Mouse (Mus musculus): Measurements from ENCODE around the gene Col15a1. TPM values are rescaled to one million over a fixed set of nuclear protein-coding genes. Genes with fewer than 3 reads are reported as not detected.
A peak's percentile ranks its signal among the peaks of the same experiment; 100 is the strongest.

Gene Col15a1
- polyA plus RNA-seq, 1 experiment from 2014 or later = 11.9 TPM

DNA sequence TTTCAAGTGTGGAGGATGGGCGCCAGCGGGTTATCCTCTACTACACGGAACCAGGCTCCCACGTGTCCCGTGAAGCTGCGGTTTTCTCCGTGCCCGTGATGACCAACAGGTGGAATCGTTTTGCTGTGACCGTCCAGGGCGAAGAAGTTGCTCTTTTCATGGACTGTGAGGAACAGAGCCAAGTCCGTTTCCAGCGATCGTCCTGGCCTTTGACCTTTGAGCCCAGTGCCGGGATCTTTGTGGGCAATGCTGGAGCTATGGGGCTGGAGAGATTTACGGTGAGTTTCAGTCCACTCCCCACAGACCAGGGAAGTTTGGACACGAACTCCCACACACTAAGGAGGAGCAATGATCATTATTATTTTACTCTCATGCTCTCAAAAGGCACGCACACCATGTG lies 37.7 kb downstream of the Col15a1 start:
- no peak overlapping the region for H3K27ac ChIP-seq
- H3K4me1 ChIP-seq (replicated peaks) = no peaks in the 10 kb centered on the region
- ATAC-seq (ENCODE audit: insufficient number of reproducible peaks, insufficient read depth, low FRiP score, low TSS enrichment, low read depth) = no peak
- H3K36me3 ChIP-seq = no peaks in the 10 kb centered on the region
- no peaks in the 10 kb centered on the region for H3K27me3 ChIP-seq
- no peak overlapping the region for H3K4me3 ChIP-seq (replicated peaks)
- H3K9ac ChIP-seq (replicated peaks) = no peak overlapping the region
- 89% methylated on average over 18 of the region's 18 CpGs for WGBS
- H3K4me2 ChIP-seq = no peak overlapping the region
- no peaks in the 10 kb centered on the region for H3K9me3 ChIP-seq

DNA sequence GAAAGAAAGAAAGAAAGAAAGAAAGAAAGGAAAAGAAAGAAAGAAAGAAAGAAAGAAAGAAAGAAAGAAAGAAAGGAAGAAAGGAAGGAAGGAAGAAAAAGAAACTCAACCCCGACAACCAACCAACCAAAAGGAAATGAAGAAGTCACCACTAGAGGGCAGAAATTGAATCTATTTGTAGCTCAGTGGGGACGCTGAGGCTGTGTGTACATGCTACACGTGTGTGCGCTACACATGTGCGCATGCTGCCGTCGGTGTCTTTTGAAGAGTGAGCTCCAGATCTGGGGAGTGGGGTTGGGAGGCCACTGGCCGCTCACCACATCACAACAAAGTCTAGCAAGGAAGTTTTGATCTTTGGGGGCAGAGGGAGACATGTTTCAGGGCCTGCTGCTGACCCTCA lies 38.9 kb downstream of the Col15a1 start:
- Histone ChIP-seq H3K4me3 (replicated peaks) (no peak overlapping the region), H3K4me2 (no peak overlapping the region), H3K27ac (no peak overlapping the region), H3K4me1 (replicated peaks) (no peaks in the 10 kb centered on the region; the same call in 1 of the 2 replicates), H3K9ac (replicated peaks) (no peak overlapping the region), H3K27me3 (no peaks in the 10 kb centered on the region), H3K9me3 (no peaks in the 10 kb centered on the region), H3K36me3 (no peaks in the 10 kb centered on the region)
- 63% methylated on average over 8 of the region's 8 CpGs for WGBS
- no peak; the same call in 1 of the 2 replicates for ATAC-seq (ENCODE audit: insufficient number of reproducible peaks, insufficient read depth, low FRiP score, low TSS enrichment, low read depth)

DNA sequence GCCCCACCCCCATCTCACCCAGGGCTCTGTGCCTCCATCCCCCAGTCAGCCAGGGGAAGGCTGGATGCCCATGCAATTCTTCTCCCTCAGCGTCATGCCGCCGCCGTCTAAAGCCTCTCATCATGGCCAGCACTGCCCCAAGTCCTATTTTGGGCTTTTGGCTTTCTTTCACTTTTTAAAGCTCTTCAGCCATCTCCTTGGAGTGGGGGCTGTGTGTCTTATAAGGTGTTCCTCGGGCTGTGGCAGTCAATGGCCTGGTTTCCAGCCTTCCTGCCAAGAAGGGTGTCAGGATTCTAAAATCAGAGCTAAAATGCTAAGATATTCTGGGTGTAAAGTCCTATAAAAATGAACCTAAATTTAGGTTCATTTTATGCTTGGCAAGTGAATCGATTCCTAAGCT lies 39.6 kb downstream of the Col15a1 start:
- Histone ChIP-seq H3K27me3 (no peaks in the 10 kb centered on the region), H3K4me3 (replicated peaks) (no peak overlapping the region), H3K9ac (replicated peaks) (no peak overlapping the region), H3K27ac (no peak overlapping the region), H3K9me3 (peaks cover under 1% of the 10 kb centered on the region; the same call in 1 of the 2 replicates), H3K4me2 (no peak overlapping the region), H3K36me3 (no peaks in the 10 kb centered on the region), H3K4me1 (replicated peaks) (no peaks in the 10 kb centered on the region; the same call in 1 of the 2 replicates)
- no peak for ATAC-seq (ENCODE audit: insufficient number of reproducible peaks, insufficient read depth, low FRiP score, low TSS enrichment, low read depth)
- WGBS = 80% methylated on average over 6 of the region's 6 CpGs

DNA sequence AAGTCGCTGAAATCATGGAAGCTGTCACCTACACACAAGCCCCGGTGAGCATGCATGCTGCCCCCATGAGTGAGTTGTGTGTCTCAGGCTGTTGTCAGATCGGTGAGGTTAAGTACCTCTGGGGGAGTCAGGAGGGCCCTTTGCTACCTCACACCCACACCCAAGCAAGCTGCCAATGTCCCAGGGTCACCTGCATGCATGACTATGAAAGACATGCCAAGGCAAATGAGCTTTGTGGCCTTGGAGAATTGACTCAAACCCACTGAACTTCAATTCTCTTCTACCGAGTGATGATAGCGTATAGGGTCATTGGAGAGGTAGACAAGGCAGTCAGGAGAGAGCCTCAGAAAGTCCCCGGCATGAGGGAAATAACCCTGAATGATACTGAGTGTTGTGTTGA lies 41.2 kb downstream of the Col15a1 start:
- ATAC-seq (ENCODE audit: insufficient number of reproducible peaks, insufficient read depth, low FRiP score, low TSS enrichment, low read depth) = no peak
- Histone ChIP-seq H3K27me3 (no peaks in the 10 kb centered on the region), H3K27ac (no peak overlapping the region), H3K4me3 (replicated peaks) (no peak overlapping the region), H3K36me3 (no peaks in the 10 kb centered on the region), H3K4me2 (no peak overlapping the region), H3K4me1 (replicated peaks) (no peaks in the 10 kb centered on the region; the same call in 1 of the 2 replicates), H3K9me3 (peaks cover 7% of the 10 kb centered on the region; the same call in 1 of the 2 replicates), H3K9ac (replicated peaks) (no peak overlapping the region)
- 87% methylated on average over 6 of the region's 6 CpGs for WGBS

DNA sequence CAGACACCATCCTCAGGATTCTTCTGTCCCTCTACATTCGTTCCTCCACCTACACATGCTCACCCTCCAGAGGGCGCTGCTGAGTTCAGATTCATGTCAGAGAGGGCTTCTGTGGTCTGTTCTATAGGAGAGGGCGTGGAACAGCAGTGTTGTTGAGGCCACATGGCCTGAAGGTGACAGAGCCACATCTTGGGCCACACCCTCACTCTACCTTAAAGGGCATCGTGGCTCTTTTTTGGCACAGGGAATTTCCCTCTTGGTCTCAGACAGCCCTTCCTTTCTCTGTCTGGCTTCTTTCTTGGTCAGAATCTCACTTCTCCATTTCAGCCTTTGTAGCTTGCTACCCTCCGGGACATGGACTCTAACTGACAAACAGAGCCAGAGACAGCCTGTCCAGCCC lies 43.1 kb downstream of the Col15a1 start:
- Histone ChIP-seq H3K4me2 (no peak overlapping the region), H3K27ac (no peak overlapping the region), H3K9ac (replicated peaks) (no peak overlapping the region), H3K4me1 (replicated peaks) (no peaks in the 10 kb centered on the region; the same call in 1 of the 2 replicates), H3K27me3 (no peaks in the 10 kb centered on the region), H3K36me3 (no peaks in the 10 kb centered on the region), H3K9me3 (peaks cover 7% of the 10 kb centered on the region; the same call in 1 of the 2 replicates), H3K4me3 (replicated peaks) (no peak overlapping the region)
- 40% methylated on average over 5 of the region's 5 CpGs for WGBS
- no peak for ATAC-seq (ENCODE audit: insufficient number of reproducible peaks, insufficient read depth, low FRiP score, low TSS enrichment, low read depth)

DNA sequence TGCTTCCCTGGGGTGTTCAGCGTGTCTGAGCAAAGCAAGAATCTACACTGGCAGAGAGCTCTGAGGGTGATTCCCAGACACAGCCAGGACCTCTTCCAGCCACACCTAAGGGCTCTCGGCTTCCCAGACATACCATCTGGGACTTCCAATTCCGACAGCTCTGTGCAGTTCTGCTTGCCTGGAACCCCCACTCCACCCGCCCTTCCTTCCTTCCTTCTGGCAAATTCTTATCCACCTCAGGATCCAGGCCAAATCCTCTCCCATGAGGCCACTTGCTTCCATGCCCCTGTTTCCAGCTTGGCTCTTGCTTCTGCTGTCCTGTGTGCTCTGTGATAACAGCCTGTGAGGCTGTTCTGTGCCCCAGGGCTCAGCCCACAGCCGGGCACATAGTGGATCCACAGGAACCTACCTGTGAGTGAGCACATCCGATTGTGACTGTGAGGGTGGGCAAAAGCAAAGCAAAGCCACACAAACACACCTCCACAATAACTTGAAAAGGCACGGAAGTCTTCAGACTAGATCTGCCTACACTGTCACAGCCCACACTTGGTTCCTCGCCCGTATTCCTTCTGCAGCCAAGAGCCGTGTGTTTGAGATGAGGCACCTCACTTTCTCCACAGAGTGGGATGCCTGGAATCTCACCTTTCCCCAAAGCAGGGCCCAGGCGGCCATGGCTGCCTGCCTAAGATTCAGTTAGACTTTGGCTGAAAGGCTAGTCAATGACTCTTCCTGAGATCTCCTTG lies 43.9 kb downstream of the Col15a1 start:
- ATAC-seq (ENCODE audit: insufficient number of reproducible peaks, insufficient read depth, low FRiP score, low TSS enrichment, low read depth) = no peak
- H3K4me3 ChIP-seq (replicated peaks) = no peak overlapping the region
- WGBS = 85% methylated on average over 11 of the region's 11 CpGs
- no peaks in the 10 kb centered on the region for H3K27me3 ChIP-seq
- no peak overlapping the region for H3K9ac ChIP-seq (replicated peaks)
- H3K9me3 ChIP-seq = peaks cover 7% of the 10 kb centered on the region; the same call in 1 of the 2 replicates
- no peaks in the 10 kb centered on the region for H3K36me3 ChIP-seq
- no peak overlapping the region for H3K4me2 ChIP-seq
- no peaks in the 10 kb centered on the region; the same call in 1 of the 2 replicates for H3K4me1 ChIP-seq (replicated peaks)
- no peak overlapping the region for H3K27ac ChIP-seq

DNA sequence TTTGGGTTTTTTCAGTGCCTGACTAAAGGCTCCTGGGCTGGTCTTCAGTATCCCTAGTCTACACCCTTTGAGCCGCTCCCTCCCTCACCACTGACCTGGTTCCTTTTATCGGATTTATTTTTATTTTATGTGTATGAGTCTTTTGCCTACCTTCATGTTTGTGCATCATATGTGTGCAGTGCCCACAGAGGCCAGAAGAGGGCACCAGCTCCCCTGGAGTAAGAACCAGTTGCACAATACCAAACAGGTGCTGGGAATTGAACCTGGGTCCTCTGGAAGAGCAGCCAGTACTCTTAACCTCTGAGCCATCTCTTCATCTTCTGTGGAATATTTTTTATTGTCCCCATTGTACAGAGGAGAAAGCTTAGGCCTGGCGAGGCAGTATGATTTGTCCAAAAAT lies 44.7 kb downstream of the Col15a1 start:
- ATAC-seq (ENCODE audit: insufficient number of reproducible peaks, insufficient read depth, low FRiP score, low TSS enrichment, low read depth) = no peak
- no peaks in the 10 kb centered on the region for H3K27me3 ChIP-seq
- WGBS = 95% methylated on average over 3 of the region's 3 CpGs
- no peak overlapping the region for H3K9ac ChIP-seq (replicated peaks)
- no peak overlapping the region for H3K27ac ChIP-seq
- H3K4me2 ChIP-seq = no peak overlapping the region
- H3K36me3 ChIP-seq = no peaks in the 10 kb centered on the region
- H3K9me3 ChIP-seq = peaks cover 7% of the 10 kb centered on the region; the same call in 1 of the 2 replicates
- no peaks in the 10 kb centered on the region; the same call in 1 of the 2 replicates for H3K4me1 ChIP-seq (replicated peaks)
- H3K4me3 ChIP-seq (replicated peaks) = no peak overlapping the region

DNA sequence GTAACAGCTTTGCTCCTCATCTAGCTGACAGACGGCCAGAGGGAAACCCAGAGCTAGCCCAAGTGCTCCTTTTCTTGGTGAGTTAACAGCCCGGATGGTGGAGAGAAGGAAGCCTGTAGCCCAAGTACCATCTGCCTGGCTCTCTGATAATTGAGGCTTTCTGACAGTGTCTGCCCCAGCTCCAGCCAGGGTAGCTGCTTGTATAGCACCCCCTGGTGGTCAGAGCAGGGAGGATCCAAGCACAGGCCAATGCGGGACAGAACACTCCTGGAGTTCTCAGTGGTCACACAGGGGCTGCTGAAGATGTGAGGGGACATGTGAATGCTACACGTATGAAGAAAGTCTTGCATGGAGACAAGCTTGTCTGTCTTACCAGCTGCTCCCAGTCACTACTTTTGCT lies 47.7 kb downstream of the Col15a1 start:
- Histone ChIP-seq H3K4me2 (no peak overlapping the region), H3K4me1 (replicated peaks) (no peaks in the 10 kb centered on the region; the same call in 1 of the 2 replicates), H3K36me3 (no peaks in the 10 kb centered on the region), H3K9me3 (peaks cover 7% of the 10 kb centered on the region; the same call in 1 of the 2 replicates), H3K9ac (replicated peaks) (no peak overlapping the region), H3K4me3 (replicated peaks) (no peak overlapping the region), H3K27ac (no peak overlapping the region), H3K27me3 (peaks cover 3% of the 10 kb centered on the region; the same call in 1 of the 2 replicates)
- 0 out of 2 replicates have a peak, but pooled peaks have one; percentile 58 for ATAC-seq (ENCODE audit: insufficient number of reproducible peaks, insufficient read depth, low FRiP score, low TSS enrichment, low read depth)
- whole genome bisulfite sequencing = 48% methylated on average over 4 of the region's 4 CpGs

DNA sequence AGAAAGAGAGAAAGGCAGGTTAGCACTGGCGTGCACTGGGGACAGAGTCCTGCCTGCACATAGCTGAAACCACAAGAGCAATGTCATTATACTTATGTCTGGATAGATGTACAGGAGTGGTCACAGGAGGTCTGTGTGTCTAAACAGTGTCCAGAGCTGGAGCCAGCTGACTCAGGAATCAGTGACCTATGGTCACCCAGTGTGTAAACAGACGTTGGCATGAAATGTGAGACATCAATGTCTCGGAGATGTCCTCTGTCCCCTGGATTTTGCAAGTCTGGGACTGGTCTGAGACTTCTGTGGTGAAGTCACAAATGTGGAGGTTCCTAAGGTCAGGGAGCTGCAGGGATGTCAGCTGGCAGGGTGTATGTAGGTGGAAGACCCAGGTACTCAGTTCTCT lies 50.2 kb downstream of the Col15a1 start:
- H3K27me3 ChIP-seq = peaks cover 3% of the 10 kb centered on the region; the same call in 1 of the 2 replicates
- ATAC-seq (ENCODE audit: insufficient number of reproducible peaks, insufficient read depth, low FRiP score, low TSS enrichment, low read depth) = no peak
- H3K4me1 ChIP-seq (replicated peaks) = no peaks in the 10 kb centered on the region
- no peaks in the 10 kb centered on the region for H3K9me3 ChIP-seq
- H3K4me2 ChIP-seq = no peak overlapping the region
- H3K27ac ChIP-seq = no peak overlapping the region
- H3K4me3 ChIP-seq (replicated peaks) = no peak overlapping the region
- H3K9ac ChIP-seq (replicated peaks) = no peak overlapping the region
- 65% methylated on average over 3 of the region's 3 CpGs for WGBS
- no peaks in the 10 kb centered on the region for H3K36me3 ChIP-seq

DNA sequence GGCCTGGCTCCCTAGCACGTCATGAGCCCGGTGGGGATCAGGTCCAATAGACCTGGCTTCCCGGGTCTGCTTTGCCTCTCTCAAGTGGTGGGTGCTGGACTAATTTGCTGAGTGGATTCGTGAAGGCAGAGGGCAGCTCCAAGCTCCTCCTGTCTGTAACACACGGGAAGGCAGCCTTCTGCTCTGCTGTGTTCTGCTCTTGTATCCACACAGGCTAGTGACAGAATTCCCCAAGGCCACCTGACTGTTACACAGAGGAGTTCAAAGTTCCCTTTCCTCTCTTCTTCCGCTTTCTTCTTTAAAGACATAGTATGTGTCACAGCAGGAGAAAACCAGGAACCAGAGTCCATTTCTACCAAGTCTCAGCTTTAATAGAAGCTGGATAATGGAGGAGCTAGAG lies 53.1 kb downstream of the Col15a1 start:
- H3K4me2 ChIP-seq = no peak overlapping the region
- H3K27ac ChIP-seq = no peak overlapping the region
- no peaks in the 10 kb centered on the region for H3K9me3 ChIP-seq
- H3K9ac ChIP-seq (replicated peaks) = no peak overlapping the region
- no peaks in the 10 kb centered on the region for H3K4me1 ChIP-seq (replicated peaks)
- no peak for ATAC-seq (ENCODE audit: insufficient number of reproducible peaks, insufficient read depth, low FRiP score, low TSS enrichment, low read depth)
- no peak overlapping the region for H3K4me3 ChIP-seq (replicated peaks)
- H3K36me3 ChIP-seq = no peaks in the 10 kb centered on the region
- WGBS = 75% methylated on average over 6 of the region's 6 CpGs
- peaks cover 3% of the 10 kb centered on the region; the same call in 1 of the 2 replicates for H3K27me3 ChIP-seq

DNA sequence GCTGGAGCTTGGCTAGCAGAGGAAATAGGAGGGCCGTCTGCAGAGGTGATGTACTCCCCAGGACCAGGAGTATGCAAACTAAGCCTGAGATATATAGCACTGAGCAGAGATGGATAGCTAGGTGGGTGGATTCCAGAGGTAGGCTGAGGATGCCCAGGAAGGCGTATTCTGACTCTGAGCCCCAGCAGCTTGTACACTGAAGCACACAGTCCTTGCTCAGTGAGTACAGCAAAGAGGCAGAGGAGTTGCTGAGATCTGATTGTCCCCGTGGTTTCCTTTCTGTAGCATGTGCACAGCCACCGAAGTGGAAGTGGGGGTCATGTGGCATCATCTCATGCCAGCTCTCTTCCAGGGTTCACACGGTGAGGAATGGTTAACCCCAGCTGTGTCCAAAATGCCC lies 54.0 kb downstream of the Col15a1 start:
- Histone ChIP-seq H3K4me1 (replicated peaks) (no peaks in the 10 kb centered on the region), H3K4me2 (no peak overlapping the region), H3K4me3 (replicated peaks) (no peak overlapping the region), H3K27ac (no peak overlapping the region), H3K27me3 (peaks cover 3% of the 10 kb centered on the region; the same call in 1 of the 2 replicates), H3K9me3 (no peaks in the 10 kb centered on the region), H3K9ac (replicated peaks) (no peak overlapping the region), H3K36me3 (no peaks in the 10 kb centered on the region)
- ATAC-seq (ENCODE audit: insufficient number of reproducible peaks, insufficient read depth, low FRiP score, low TSS enrichment, low read depth) = no peak
- 71% methylated on average over 5 of the region's 5 CpGs for WGBS
